Mouse (Mus musculus) ES-E14 (cell line): ENCODE data around the gene Txlna.

Experiments
- CHD2 ChIP-seq: IDR thresholded peaks from 2 replicates; pipeline ENCODE4 v1.6.1; 2014; ENCODE audit warnings: mild to moderate bottlenecking, low read depth, low read length, inconsistent platforms
- HCFC1 ChIP-seq: IDR thresholded peaks from 2 replicates; pipeline ENCODE4 v1.6.1; 2012; ENCODE audit warnings: low read length, inconsistent platforms, borderline replicate concordance; ENCODE audit not compliant: insufficient read depth
- ZNF384 ChIP-seq: IDR thresholded peaks from 2 replicates; pipeline ENCODE4 v1.6.1; 2012; ENCODE audit warnings: low read depth, low read length, inconsistent platforms

GRCm38 (mm10) chr4:129588865-129589264 is 52.0 kb downstream of the Txlna start:
- TF ChIP-seq CHD2 (no peak), HCFC1 (no peak), ZNF384 (no peak)
